Mouse (Mus musculus) lung, embryonic 14.5 days (tissue): ENCODE results near the gene Vezf1. TPM values are rescaled to one million over a fixed set of nuclear protein-coding genes. Genes with fewer than 3 reads are reported as not detected.

Source experiments
- ATAC-seq: fragments of 200-750 bp; cut with Nextera tagmentation; 2 replicates; pipeline ENCODE4 v1.8.0; 2017; ENCODE audit warnings: mild to moderate bottlenecking, moderate TSS enrichment, moderate library complexity; ENCODE audit not compliant: insufficient read depth
- DNase-seq: peaks from one replicate; pipeline ENCODE4 v3.0.0-alpha.2; 2015
- H3K27ac ChIP-seq: fragments of 300-500 bp; sonication (generic); 2 replicates; pipeline ENCODE4 v1.5.1; 2014; ENCODE audit warnings: low read depth, mild to moderate bottlenecking, moderate library complexity
- H3K27me3 ChIP-seq: fragments of 300-500 bp; sonication (generic); 2 replicates; pipeline ENCODE4 v1.6.1; 2014; ENCODE audit warnings: low read length, control low read depth; ENCODE audit not compliant: insufficient read depth
- H3K36me3 ChIP-seq: fragments of 300-500 bp; sonication (generic); 2 replicates; pipeline ENCODE4 v1.6.1; 2014; ENCODE audit warnings: control low read depth; ENCODE audit not compliant: insufficient read depth
- H3K4me1 ChIP-seq: fragments of 300-500 bp; sonication (generic); 2 replicates; pipeline ENCODE4 v1.6.1; 2014; ENCODE audit warnings: antibody characterized with exemption, control low read depth; ENCODE audit not compliant: insufficient read depth
- H3K4me2 ChIP-seq: fragments of 300-500 bp; sonication (generic); 2 replicates; pipeline ENCODE4 v1.6.1; 2014; ENCODE audit warnings: mild to moderate bottlenecking
- H3K4me3 ChIP-seq: fragments of 300-500 bp; sonication (generic); 2 replicates; pipeline ENCODE4 v1.5.1; 2014; ENCODE audit warnings: low read depth, low read length
- H3K9ac ChIP-seq: fragments of 300-500 bp; sonication (generic); 2 replicates; pipeline ENCODE4 v1.6.1; 2014
- H3K9me3 ChIP-seq: fragments of 300-500 bp; sonication (generic); 2 replicates; pipeline ENCODE4 v1.6.1; 2016; ENCODE audit warnings: low read depth, low read length, control low read depth
- CTCF ChIP-seq: IDR thresholded peaks from 2 replicates; pipeline ENCODE4 v1.5.1; 2016; ENCODE audit warnings: antibody characterized with exemption, low read depth
- WGBS: fragments of 180-500 bp; shearing (Covaris S2); extraction: QIAGEN DNeasy Blood & Tissue Kit; methylation state at CpG from one replicate; pipeline ENCODE4 v1.1.7; 2014; 5-methylcytosine and 5-hydroxymethylcytosine counted together
- polyA plus RNA-seq: library from polyadenylated mRNA; unstranded; fragments of >200 nt; fragmentation: Nextera tagmentation; extraction: Ambion mirVana; gene quantifications from 2 replicates; pipeline ENCODE4 v1.2.1, GENCODE M21; 2014

The Vezf1 gene
- polyA plus RNA-seq, 1 experiment from 2014 or later = 44.5 TPM

- no peak for TF ChIP-seq CTCF
- no peak for DNase-seq
- Histone ChIP-seq H3K4me2 (no peak overlapping the region), H3K4me1 (peaks cover 10% of the 10 kb centered on the region), H3K4me3 (no peak overlapping the region), H3K36me3 (peaks cover 53% of the 10 kb centered on the region), H3K9me3 (no peaks in the 10 kb centered on the region), H3K9ac (no peak overlapping the region), H3K27me3 (no peaks in the 10 kb centered on the region), H3K27ac (no peak overlapping the region)
- no peak for ATAC-seq
- WGBS = 61% methylated on average over 3 of the region's 3 CpGs
Measured at GRCm38 (mm10) chr11:88053821-88054220, 14.3 kb upstream of the Vezf1 start.

DNA sequence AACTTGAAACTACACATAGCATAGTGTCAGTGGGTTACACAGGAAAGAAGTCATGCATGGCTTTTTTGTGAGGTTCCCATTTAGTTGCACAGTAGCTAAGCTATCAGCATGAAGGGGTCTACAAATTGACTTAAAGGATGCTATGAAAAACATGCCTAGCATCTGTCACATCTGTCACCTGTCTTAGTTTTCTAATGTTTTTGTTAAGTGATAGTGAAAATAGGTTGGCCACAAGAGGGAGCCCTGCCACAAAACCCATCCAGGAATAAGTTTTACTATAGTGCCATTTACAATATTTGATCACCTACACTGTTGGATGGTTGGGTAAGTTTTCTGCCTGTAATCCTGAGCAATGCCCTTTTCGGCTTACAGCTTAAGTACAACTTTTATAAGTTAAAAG, 13.5 kb upstream of the Vezf1 start:
- peak; percentile 74 for TF ChIP-seq CTCF
- 0 out of 2 replicates have a peak, but pooled peaks have one; percentile 18 for ATAC-seq
- Histone ChIP-seq H3K27me3 (no peaks in the 10 kb centered on the region), H3K9me3 (no peaks in the 10 kb centered on the region), H3K4me3 (no peak overlapping the region), H3K27ac (no peak overlapping the region), H3K9ac (no peak overlapping the region), H3K36me3 (peaks cover 46% of the 10 kb centered on the region), H3K4me1 (peaks cover 10% of the 10 kb centered on the region), H3K4me2 (no peak overlapping the region)
- WGBS = 82% methylated on average over 1 of the region's 1 CpGs
- peak; percentile 79 for DNase-seq

GRCm38 (mm10) chr11:88055777-88056176, 12.3 kb upstream of the Vezf1 start:
- H3K9ac ChIP-seq = no peak overlapping the region
- no peak overlapping the region for H3K27ac ChIP-seq
- no peak overlapping the region for H3K4me2 ChIP-seq
- peaks cover 35% of the 10 kb centered on the region for H3K36me3 ChIP-seq
- TF ChIP-seq CTCF = no peak
- H3K9me3 ChIP-seq = no peaks in the 10 kb centered on the region
- H3K4me3 ChIP-seq = no peak overlapping the region
- 73% methylated on average over 2 of the region's 2 CpGs for WGBS
- H3K27me3 ChIP-seq = no peaks in the 10 kb centered on the region
- no peak for ATAC-seq
- H3K4me1 ChIP-seq = 0 out of 2 replicates have a peak, but pooled peaks cover 3% of the 10 kb centered on the region
- no peak for DNase-seq

GRCm38 (mm10) chr11:88057788-88058187, 10.3 kb upstream of the Vezf1 start:
- Histone ChIP-seq H3K9me3 (no peaks in the 10 kb centered on the region), H3K9ac (no peak overlapping the region), H3K4me1 (no peaks in the 10 kb centered on the region), H3K4me3 (no peak overlapping the region), H3K4me2 (no peak overlapping the region), H3K27me3 (no peaks in the 10 kb centered on the region), H3K27ac (no peak overlapping the region), H3K36me3 (peaks cover 22% of the 10 kb centered on the region; the same call in 1 of the 2 replicates)
- WGBS = 71% methylated on average over 2 of the region's 2 CpGs
- no peak for ATAC-seq
- TF ChIP-seq CTCF = 0 out of 2 replicates have a peak, but pooled peaks have one; percentile 19
- DNase-seq = no peak

DNA sequence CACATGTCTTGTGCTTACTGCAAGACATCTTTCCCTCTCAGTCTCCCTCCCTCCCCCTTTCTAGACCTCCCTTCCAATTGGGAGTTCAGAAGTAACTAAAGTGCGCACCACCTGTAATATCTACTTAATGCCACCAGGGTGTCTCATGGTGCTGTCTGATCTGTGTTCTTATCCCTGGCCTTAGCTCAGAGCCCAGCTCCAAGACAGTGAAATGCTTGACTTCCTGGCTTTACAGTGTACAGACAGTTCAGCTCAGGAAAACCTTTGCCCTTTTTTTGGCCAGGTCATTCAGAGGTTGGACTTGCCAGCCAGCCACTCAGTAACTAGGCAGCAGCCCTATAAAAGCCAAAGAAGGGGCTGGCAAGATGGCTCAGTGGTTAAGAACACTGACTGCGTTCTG, 8.9 kb upstream of the Vezf1 start:
- TF ChIP-seq CTCF = peak; percentile 91
- Histone ChIP-seq H3K36me3 (peaks cover 14% of the 10 kb centered on the region; the same call in 1 of the 2 replicates), H3K9me3 (no peaks in the 10 kb centered on the region), H3K9ac (no peak overlapping the region), H3K27me3 (no peaks in the 10 kb centered on the region), H3K27ac (no peak overlapping the region), H3K4me3 (no peak overlapping the region), H3K4me1 (no peaks in the 10 kb centered on the region), H3K4me2 (no peak overlapping the region)
- 44% methylated on average over 2 of the region's 2 CpGs for WGBS
- ATAC-seq = peak; percentile 83
- DNase-seq = peak; percentile 88

GRCm38 (mm10) chr11:88061892-88062625, 6.0 kb upstream of the Vezf1 start:
- Histone ChIP-seq H3K9ac (no peak overlapping the region), H3K36me3 (no peaks in the 10 kb centered on the region), H3K9me3 (no peaks in the 10 kb centered on the region), H3K27me3 (no peaks in the 10 kb centered on the region), H3K4me2 (no peak overlapping the region), H3K27ac (no peak overlapping the region), H3K4me3 (no peak overlapping the region), H3K4me1 (no peaks in the 10 kb centered on the region)
- DNase-seq = no peak
- no peak for ATAC-seq
- WGBS = 65% methylated on average over 2 of the region's 2 CpGs
- peak; percentile 30; the same call in 1 of the 2 replicates for TF ChIP-seq CTCF

GRCm38 (mm10) chr11:88065732-88066131, 2.3 kb upstream of the Vezf1 start:
- TF ChIP-seq CTCF = no peak
- no peaks in the 10 kb centered on the region for H3K27me3 ChIP-seq
- no peak overlapping the region for H3K4me3 ChIP-seq
- no peak overlapping the region for H3K4me2 ChIP-seq
- no peak for ATAC-seq
- no peak overlapping the region for H3K9ac ChIP-seq
- H3K9me3 ChIP-seq = no peaks in the 10 kb centered on the region
- peaks cover 10% of the 10 kb centered on the region for H3K4me1 ChIP-seq
- no peaks in the 10 kb centered on the region for H3K36me3 ChIP-seq
- no peak overlapping the region for H3K27ac ChIP-seq
- DNase-seq = no peak
